Mouse (Mus musculus) heart, embryonic 11.5 days (tissue): Measurements from ENCODE around the gene Igdcc3. TPM values are rescaled to one million over a fixed set of nuclear protein-coding genes. Genes with fewer than 3 reads are reported as not detected.

Experiments
- polyA plus RNA-seq: library from polyadenylated mRNA; unstranded; fragments of >200 nt; fragmentation: Nextera tagmentation; extraction: Ambion mirVana; gene quantifications from 2 replicates; pipeline ENCODE4 v1.2.1, GENCODE M21; 2014

Igdcc3 gene
- polyA plus RNA-seq, 1 experiment from 2014 or later, result 6.3 TPM

Other genes starting within 250 kb of the Igdcc3 start
- gene Slc24a1, start 189.6 kb upstream of the Igdcc3 start, polyA plus RNA-seq, result 0.03 and 0.07 TPM in 2 replicates
- 50.6 and 52.2 TPM in 2 replicates for gene Ints14, start 180.3 kb upstream of the Igdcc3 start, polyA plus RNA-seq
- 55.8 and 60.2 TPM in 2 replicates for gene Hacd3, start 119.5 kb upstream of the Igdcc3 start, polyA plus RNA-seq
- 23.7 and 30.2 TPM in 2 replicates for gene Dpp8, start 108.8 kb upstream of the Igdcc3 start, polyA plus RNA-seq
- gene Igdcc4, start 39.7 kb upstream of the Igdcc3 start, polyA plus RNA-seq, result 11.4 and 11.8 TPM in 2 replicates
- gene Parp16, start 54.2 kb downstream of the Igdcc3 start, polyA plus RNA-seq, result 4.6 and 5.0 TPM in 2 replicates
- 0.14 TPM in 1 of 2 replicates, not detected in the other for gene Cilp, start 124.0 kb downstream of the Igdcc3 start, polyA plus RNA-seq
- 42.9 and 50.6 TPM in 2 replicates for gene Clpx, start 153.1 kb downstream of the Igdcc3 start, polyA plus RNA-seq
- gene Pdcd7, start 204.9 kb downstream of the Igdcc3 start, polyA plus RNA-seq, result 6.3 and 6.9 TPM in 2 replicates
- gene Ubap1l, start 219.9 kb downstream of the Igdcc3 start, polyA plus RNA-seq, result 0.23 and 0.73 TPM in 2 replicates